Mouse (Mus musculus): ENCODE results near the gene Eml1.
A peak's percentile ranks its signal among the peaks of the same experiment; 100 is the strongest.

- TF ChIP-seq CTCF (IDR thresholded peaks at IDR 0.05; ENCODE audit: borderline replicate concordance, insufficient read depth, low read length) (no peak), POLR2A (IDR thresholded peaks at IDR 0.05; ENCODE audit: low read depth, low read length) (0 out of 2 replicates have a peak, but pooled peaks have one; percentile 27)
Observed at GRCm38 (mm10) chr12:108393637-108394036, 22.9 kb downstream of the Eml1 start.

Data from embryonic fibroblast, embryonic 13.5 days (primary cell).